In the genomic region with DNA sequence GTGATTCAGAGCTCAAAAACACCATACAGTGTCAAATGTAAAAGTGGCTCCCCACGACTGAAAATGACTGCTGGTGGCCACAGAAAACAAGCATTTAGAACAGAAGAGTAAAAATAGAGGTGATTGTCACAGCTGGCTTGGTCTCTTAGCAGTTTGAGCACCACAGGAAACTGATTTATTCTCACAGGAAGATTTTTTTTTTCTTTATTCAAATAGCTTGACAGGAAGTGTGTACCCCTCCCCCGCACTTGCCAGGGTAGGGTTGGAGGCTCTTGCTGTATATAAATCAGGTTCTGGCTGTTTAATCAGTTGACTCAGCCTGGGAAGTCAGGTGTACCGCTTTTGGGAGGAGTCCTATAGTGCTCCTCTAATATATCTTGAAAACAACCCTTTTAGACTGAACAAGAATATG, we compare ENCODE assay signal across 8 mouse cellular contexts. TPM values are rescaled to one million over a fixed set of nuclear protein-coding genes. Genes with fewer than 3 reads are reported as not detected.
A peak's percentile ranks its signal among the peaks of the same experiment; 100 is the strongest.
DNase-seq lines count a peak whose midpoint lies in the region; ATAC-seq and TF ChIP-seq lines count a peak whose summit lies in the region.

No protein-coding gene starts in this region.

- H3K27ac ChIP-seq in forebrain, embryonic 11.5 days (ENCODE audit: low read depth, low read length): no peak overlapping the region
- H3K27ac ChIP-seq in intestine, postnatal 0 days (ENCODE audit: low read depth, low read length): peak overlapping the region; percentile 94
- H3K27ac ChIP-seq in lung, postnatal 0 days (ENCODE audit: low read length): peak overlapping the region; percentile 92

- no peaks in the 10 kb centered on the region for H3K27me3 ChIP-seq in forebrain, embryonic 11.5 days (ENCODE audit: control insufficient read depth, insufficient read depth, low read length)
- no peaks in the 10 kb centered on the region for H3K27me3 ChIP-seq in intestine, postnatal 0 days (replicated peaks; ENCODE audit: control insufficient read depth, insufficient read depth, low read length)
- H3K27me3 ChIP-seq in lung, postnatal 0 days (replicated peaks; ENCODE audit: insufficient read depth, low read length): no peaks in the 10 kb centered on the region

- no peak for ATAC-seq in forebrain, embryonic 11.5 days (replicated peaks; ENCODE audit: low FRiP score)
- no peak for ATAC-seq in intestine, postnatal 0 days
- ATAC-seq in lung, postnatal 0 days: no peak

- DNase-seq in cerebellum, adult 9-11 months: peak; percentile 45
- no peak for DNase-seq in cerebellum, postnatal 36 days
- DNase-seq in CD8-positive naive resting alpha-beta T cell, adult 2 months (ENCODE audit: low read depth in 2 of 2, low spot score in 2 of 2): peak; percentile 49 to 72
- no peak for DNase-seq in forebrain, embryonic 11.5 days (ENCODE audit: low spot score)
- peak; percentile 72 for DNase-seq in lung, postnatal 0 days (ENCODE audit: low spot score)
- peak; percentile 55 for DNase-seq in spleen, adult 12 weeks (ENCODE audit: low spot score)
- DNase-seq in layer of hippocampus, adult 9-11 months: no peak

- peak overlapping the region; percentile 86 for H3K4me3 ChIP-seq in forebrain, embryonic 11.5 days (ENCODE audit: low read depth, low read length)
- peak overlapping the region; percentile 88 for H3K4me3 ChIP-seq in intestine, postnatal 0 days (ENCODE audit: low read depth, low read length)
- peak overlapping the region; percentile 91 for H3K4me3 ChIP-seq in lung, postnatal 0 days (ENCODE audit: low read depth, low read length)

- no peak for TF ChIP-seq CTCF in intestine, postnatal 0 days (IDR thresholded peaks at IDR 0.05; ENCODE audit: low read depth)
- TF ChIP-seq CTCF in lung, postnatal 0 days (IDR thresholded peaks at IDR 0.05): no peak

- no peaks in the 10 kb centered on the region for H3K36me3 ChIP-seq in forebrain, embryonic 11.5 days (ENCODE audit: control insufficient read depth, insufficient read depth, low read length)
- peaks cover 20% of the 10 kb centered on the region for H3K36me3 ChIP-seq in intestine, postnatal 0 days (ENCODE audit: control insufficient read depth, insufficient read depth)
- H3K36me3 ChIP-seq in lung, postnatal 0 days (ENCODE audit: insufficient read depth, low read length): no peaks in the 10 kb centered on the region

- peak overlapping the region; percentile 89 for H3K9ac ChIP-seq in forebrain, embryonic 11.5 days (ENCODE audit: low read length)
- H3K9ac ChIP-seq in intestine, postnatal 0 days (ENCODE audit: low read depth, low read length): peak overlapping the region; percentile 87
- peak overlapping the region; percentile 85 for H3K9ac ChIP-seq in lung, postnatal 0 days (replicated peaks; ENCODE audit: low read depth)

- TF ChIP-seq EP300 in lung, postnatal 0 days (IDR thresholded peaks at IDR 0.05): no peak

- peaks cover 9% of the 10 kb centered on the region; the same call in 1 of the 2 replicates for H3K4me1 ChIP-seq in forebrain, embryonic 11.5 days (replicated peaks; ENCODE audit: control insufficient read depth, insufficient read depth, low read length)
- 0 out of 2 replicates have a peak, but pooled peaks cover 8% of the 10 kb centered on the region for H3K4me1 ChIP-seq in intestine, postnatal 0 days (replicated peaks; ENCODE audit: control insufficient read depth, insufficient read depth, low read length)
- peaks cover 27% of the 10 kb centered on the region for H3K4me1 ChIP-seq in lung, postnatal 0 days (ENCODE audit: insufficient read depth, low read depth, low read length)

- 39% methylated on average over 3 of the region's 3 CpGs for WGBS in forebrain, embryonic 11.5 days
- 4% methylated on average over 3 of the region's 3 CpGs for WGBS in intestine, postnatal 0 days
- WGBS in lung, postnatal 0 days: 7% methylated on average over 3 of the region's 3 CpGs

- peak overlapping the region; percentile 85 for H3K4me2 ChIP-seq in forebrain, embryonic 11.5 days (ENCODE audit: low read depth, low read length, severe bottlenecking)
- peak overlapping the region; percentile 96 for H3K4me2 ChIP-seq in intestine, postnatal 0 days (replicated peaks; ENCODE audit: low read depth)
- H3K4me2 ChIP-seq in lung, postnatal 0 days (replicated peaks; ENCODE audit: low read depth, low read length): peak overlapping the region; percentile 98

- H3K9me3 ChIP-seq in forebrain, embryonic 11.5 days (ENCODE audit: control insufficient read depth, low read length): no peaks in the 10 kb centered on the region
- no peaks in the 10 kb centered on the region for H3K9me3 ChIP-seq in intestine, postnatal 0 days (ENCODE audit: control insufficient read depth)
- no peaks in the 10 kb centered on the region for H3K9me3 ChIP-seq in lung, postnatal 0 days (ENCODE audit: low read length)

RNA-seq across cellular contexts. Expression of a gene that starts 3.5 kb away (rescaled TPM):
- 901 and 1,011 TPM in 2 replicates for polyA plus RNA-seq in forebrain, embryonic 11.5 days (2014; fragmentation: Nextera tagmentation; extraction: Ambion mirVana)
- 585 and 607 TPM in 2 replicates for polyA plus RNA-seq in intestine, postnatal 0 days (2015; fragmentation: Nextera tagmentation; extraction: Ambion mirVana)
- 675 and 704 TPM in 2 replicates for polyA plus RNA-seq in lung, postnatal 0 days (2015; fragmentation: Nextera tagmentation; extraction: Ambion mirVana)

RNA-seq across cellular contexts. Expression of a gene that starts 3.8 kb away (rescaled TPM):
- polyA plus RNA-seq in forebrain, embryonic 11.5 days (2014; fragmentation: Nextera tagmentation; extraction: Ambion mirVana): 146 and 147 TPM in 2 replicates
- polyA plus RNA-seq in intestine, postnatal 0 days (2015; fragmentation: Nextera tagmentation; extraction: Ambion mirVana): 68.3 and 73.3 TPM in 2 replicates
- polyA plus RNA-seq in lung, postnatal 0 days (2015; fragmentation: Nextera tagmentation; extraction: Ambion mirVana): 91.3 and 93.7 TPM in 2 replicates

RNA-seq across cellular contexts. Expression of a gene that starts 11.7 kb away (rescaled TPM):
- 1.5 and 1.8 TPM in 2 replicates for polyA plus RNA-seq in forebrain, embryonic 11.5 days (2014; fragmentation: Nextera tagmentation; extraction: Ambion mirVana)
- 0.47 and 0.78 TPM in 2 replicates for polyA plus RNA-seq in intestine, postnatal 0 days (2015; fragmentation: Nextera tagmentation; extraction: Ambion mirVana)
- polyA plus RNA-seq in lung, postnatal 0 days (2015; fragmentation: Nextera tagmentation; extraction: Ambion mirVana): 2.6 and 3.1 TPM in 2 replicates

RNA-seq across cellular contexts. Expression of a gene that starts 56.4 kb away (rescaled TPM):
- 32.1 and 34.4 TPM in 2 replicates for polyA plus RNA-seq in forebrain, embryonic 11.5 days (2014; fragmentation: Nextera tagmentation; extraction: Ambion mirVana)
- 26.7 and 31.5 TPM in 2 replicates for polyA plus RNA-seq in intestine, postnatal 0 days (2015; fragmentation: Nextera tagmentation; extraction: Ambion mirVana)
- polyA plus RNA-seq in lung, postnatal 0 days (2015; fragmentation: Nextera tagmentation; extraction: Ambion mirVana): 22.2 and 23.2 TPM in 2 replicates

Comparison
In these comparisons a context has a peak if more than half of its experiments do, and no peak if none do; other contexts are left out.
1. DNase-seq: peak in cerebellum, adult 9-11 months (single experiment), CD8-positive naive resting alpha-beta T cell, adult 2 months (2 of 2), lung, postnatal 0 days (single experiment) and spleen, adult 12 weeks (single experiment); none in cerebellum, postnatal 36 days (0 of 2), forebrain, embryonic 11.5 days (single experiment) and layer of hippocampus, adult 9-11 months (single experiment).
2. Peak in every context shown above with its lines, with median percentiles within 50 percentile points of each other: H3K4me2 ChIP-seq, H3K4me3 ChIP-seq and H3K9ac ChIP-seq.